ENCODE assay signal across 8 mouse cellular contexts in genomic region chr12:21418621-21419131, GRCm38 (mm10). TPM values are rescaled to one million over a fixed set of nuclear protein-coding genes. Genes with fewer than 3 reads are reported as not detected.
DNase-seq lines count a peak whose midpoint lies in the region; ATAC-seq and TF ChIP-seq lines count a peak whose summit lies in the region.

No protein-coding gene starts in this region.

- WGBS in kidney, adult 2 months: 43% methylated on average over 11 of the region's 11 CpGs
- 19% methylated on average over 11 of the region's 11 CpGs for WGBS in heart, embryonic 14.5 days
- 57% methylated on average over 11 of the region's 11 CpGs for WGBS in limb, embryonic 10.5 days
- WGBS in olfactory bulb, adult 2 months: 16% methylated on average over 11 of the region's 11 CpGs

- peak overlapping the region; percentile 76 for H3K9ac ChIP-seq in heart, embryonic 14.5 days (ENCODE audit: low read length)

- H3K36me3 ChIP-seq in kidney, adult 2 months (ENCODE audit: control insufficient read depth, insufficient read depth, low read length): 0 out of 2 replicates have a peak, but pooled peaks cover 2% of the 10 kb centered on the region
- peaks cover 29% of the 10 kb centered on the region for H3K36me3 ChIP-seq in E14TG2a.4 (ENCODE audit: insufficient read depth, low read length)
- H3K36me3 ChIP-seq in heart, embryonic 14.5 days (ENCODE audit: control insufficient read depth, insufficient read depth, low read length): peaks cover 15% of the 10 kb centered on the region
- peaks cover 24% of the 10 kb centered on the region for H3K36me3 ChIP-seq in limb, embryonic 10.5 days

- intact Hi-C loops in gastrocnemius, postnatal 36 days (cut with DNase I): loop anchor here (5.0 kb wide), 1 partner anchor 39 kb away; no protein-coding TSS in a partner anchor

- peak overlapping the region; percentile 58 for H3K27ac ChIP-seq in kidney, adult 2 months (ENCODE audit: insufficient read depth, low read depth, low read length)
- peak overlapping the region; percentile 2 to 51; a peak in 2 of 4 replicates for H3K27ac ChIP-seq in heart, embryonic 14.5 days (replicated peaks in 1 of 2; ENCODE audit: control insufficient read depth in 1 of 2, insufficient read depth in 1 of 2, low read depth in 2 of 2, low read length in 2 of 2)
- no peak overlapping the region; the same call in 1 of the 2 replicates for H3K27ac ChIP-seq in limb, embryonic 10.5 days
- H3K27ac ChIP-seq in olfactory bulb, adult 2 months (ENCODE audit: insufficient read depth, low read depth, low read length): peak overlapping the region; percentile 95; the same call in 1 of the 2 replicates

- TF ChIP-seq POLR2A in kidney, adult 2 months (IDR thresholded peaks at IDR 0.05; ENCODE audit: low read depth, low read length): no peak
- TF ChIP-seq POLR2A in olfactory bulb, adult 2 months (IDR thresholded peaks at IDR 0.05; ENCODE audit: insufficient read depth, low read depth, low read length): no peak

- H3K4me2 ChIP-seq in heart, embryonic 14.5 days (ENCODE audit: low read length): peak overlapping the region; percentile 74

- H3K9me3 ChIP-seq in E14TG2a.4 (ENCODE audit: low read length): no peaks in the 10 kb centered on the region
- H3K9me3 ChIP-seq in heart, embryonic 14.5 days (ENCODE audit: control insufficient read depth, low read length): no peaks in the 10 kb centered on the region
- no peaks in the 10 kb centered on the region for H3K9me3 ChIP-seq in limb, embryonic 10.5 days (replicated peaks)

- no peak for TF ChIP-seq CTCF in kidney, adult 2 months (conservative IDR thresholded peaks at IDR 0.05; ENCODE audit: insufficient read depth, insufficient read length, low read depth, low read length)
- TF ChIP-seq CTCF in E14TG2a.4 (conservative IDR thresholded peaks at IDR 0.05; ENCODE audit: low read length): no peak
- TF ChIP-seq CTCF in olfactory bulb, adult 2 months (IDR thresholded peaks at IDR 0.05; ENCODE audit: insufficient read depth, low read depth, low read length): no peak

- peak; percentile 27 for DNase-seq in kidney, adult 2 months
- DNase-seq in kidney, adult 9 months: no peak
- DNase-seq in cerebellum, adult 18-20 months: peak; percentile 44 to 51
- DNase-seq in limb, embryonic 10.5 days (ENCODE audit: low spot score): no peak
- no peak for DNase-seq in gastrocnemius, postnatal 36 days

- H3K4me3 ChIP-seq in kidney, adult 2 months (ENCODE audit: insufficient read depth, low read depth, low read length): no peak overlapping the region
- H3K4me3 ChIP-seq in E14TG2a.4 (replicated peaks; ENCODE audit: low read length): peak overlapping the region; percentile 77
- peak overlapping the region in 1 of 2 experiments; percentile 94; a peak in 1 of 4 replicates for H3K4me3 ChIP-seq in heart, embryonic 14.5 days (ENCODE audit: control insufficient read depth in 1 of 2, insufficient read depth in 1 of 2, low read depth in 1 of 2, low read length in 2 of 2)
- peak overlapping the region; percentile 88 for H3K4me3 ChIP-seq in limb, embryonic 10.5 days
- peak overlapping the region; percentile 23 for H3K4me3 ChIP-seq in olfactory bulb, adult 2 months (ENCODE audit: insufficient read depth, low read depth, low read length)

- no peak for ATAC-seq in heart, embryonic 14.5 days (ENCODE audit: insufficient number of reproducible peaks, insufficient read depth, low FRiP score, low read depth)

- H3K4me1 ChIP-seq in kidney, adult 2 months (ENCODE audit: control insufficient read depth, insufficient read depth, low read length): peaks cover 7% of the 10 kb centered on the region; the same call in 1 of the 2 replicates
- H3K4me1 ChIP-seq in E14TG2a.4 (replicated peaks; ENCODE audit: low read depth, low read length): peaks cover 58% of the 10 kb centered on the region
- H3K4me1 ChIP-seq in heart, embryonic 14.5 days (ENCODE audit: control insufficient read depth in 2 of 2, insufficient read depth in 2 of 2, low read length in 2 of 2): peaks cover 5 to 32% of the 10 kb centered on the region in 2 experiments; a peak in 3 of 4 replicates
- peaks cover 19% of the 10 kb centered on the region; the same call in 1 of the 2 replicates for H3K4me1 ChIP-seq in limb, embryonic 10.5 days
- peaks cover 5% of the 10 kb centered on the region; the same call in 1 of the 2 replicates for H3K4me1 ChIP-seq in olfactory bulb, adult 2 months (ENCODE audit: control insufficient read depth, insufficient read depth, low read length)

- H3K27me3 ChIP-seq in kidney, adult 2 months (replicated peaks; ENCODE audit: control insufficient read depth, insufficient read depth, low read length): no peaks in the 10 kb centered on the region
- no peaks in the 10 kb centered on the region for H3K27me3 ChIP-seq in E14TG2a.4 (ENCODE audit: insufficient read depth, low read length)
- no peaks in the 10 kb centered on the region for H3K27me3 ChIP-seq in heart, embryonic 14.5 days (ENCODE audit: control insufficient read depth, insufficient read depth, low read length)
- H3K27me3 ChIP-seq in limb, embryonic 10.5 days (ENCODE audit: low read depth, poor library complexity, severe bottlenecking): no peaks in the 10 kb centered on the region

RNA-seq across cellular contexts. Expression of gene Ywhaq, which starts 1.2 kb away (rescaled TPM):
- polyA plus RNA-seq in kidney, adult 2 months (2012; rRNA removed): 71.7 and 83.4 TPM in 2 replicates
- 417 and 427 TPM in 2 replicates for polyA plus RNA-seq in heart, embryonic 14.5 days (2014; fragmentation: Nextera tagmentation; extraction: Ambion mirVana)
- 878 and 895 TPM in 2 replicates for polyA plus RNA-seq in limb, embryonic 10.5 days (2016; fragmentation: Nextera tagmentation; extraction: Ambion mirVana)
- polyA plus RNA-seq in olfactory bulb, adult 2 months (2012; ENCODE audit: insufficient read depth, insufficient read length, low replicate concordance, missing spikeins): 292 TPM in 1 of 2 replicates, not detected in the other
- 10 to 100 TPM; 23.3 to 24.7 TPM for total RNA-seq in gastrocnemius, postnatal 36 days (2021)

RNA-seq across cellular contexts. Expression of gene Adam17, which starts 45.2 kb away (rescaled TPM):
- 15.8 and 19.1 TPM in 2 replicates for polyA plus RNA-seq in kidney, adult 2 months (2012; rRNA removed)
- 26.5 and 30.2 TPM in 2 replicates for polyA plus RNA-seq in heart, embryonic 14.5 days (2014; fragmentation: Nextera tagmentation; extraction: Ambion mirVana)
- 43.9 and 47.9 TPM in 2 replicates for polyA plus RNA-seq in limb, embryonic 10.5 days (2016; fragmentation: Nextera tagmentation; extraction: Ambion mirVana)
- not detected in 2 replicates for polyA plus RNA-seq in olfactory bulb, adult 2 months (2012; ENCODE audit: insufficient read depth, insufficient read length, low replicate concordance, missing spikeins)
- 10 to 100 TPM; 17.4 to 19.4 TPM for total RNA-seq in gastrocnemius, postnatal 36 days (2021)

Comparison
In these comparisons a context has a peak if more than half of its experiments do, and no peak if none do; other contexts are left out.
1. DNase-seq: peak in kidney, adult 2 months (single experiment) and cerebellum, adult 18-20 months (2 of 2); none in kidney, adult 9 months (single experiment), limb, embryonic 10.5 days (single experiment) and gastrocnemius, postnatal 36 days (0 of 2).